Mouse (Mus musculus) frontal cortex, postnatal 10 days (tissue): ENCODE data around the gene Ryr2.
"Not testable (repeated sequence)": the region's sequence is repeated elsewhere in the genome, so short reads cannot be mapped to it uniquely, and the experiment has no call there.

Source experiments
- DNase-seq, 2 experiments: peaks; one replicate each; pipeline ENCODE4 v3.0.0; 2022; ENCODE audit warnings: low spot score in 2 of 2, mixed read lengths in 1 of 2

The Ryr2 gene

GRCm38 (mm10) chr13:11941724-11942123, 165.0 kb downstream of the Ryr2 start:
- no peak for DNase-seq

DNA sequence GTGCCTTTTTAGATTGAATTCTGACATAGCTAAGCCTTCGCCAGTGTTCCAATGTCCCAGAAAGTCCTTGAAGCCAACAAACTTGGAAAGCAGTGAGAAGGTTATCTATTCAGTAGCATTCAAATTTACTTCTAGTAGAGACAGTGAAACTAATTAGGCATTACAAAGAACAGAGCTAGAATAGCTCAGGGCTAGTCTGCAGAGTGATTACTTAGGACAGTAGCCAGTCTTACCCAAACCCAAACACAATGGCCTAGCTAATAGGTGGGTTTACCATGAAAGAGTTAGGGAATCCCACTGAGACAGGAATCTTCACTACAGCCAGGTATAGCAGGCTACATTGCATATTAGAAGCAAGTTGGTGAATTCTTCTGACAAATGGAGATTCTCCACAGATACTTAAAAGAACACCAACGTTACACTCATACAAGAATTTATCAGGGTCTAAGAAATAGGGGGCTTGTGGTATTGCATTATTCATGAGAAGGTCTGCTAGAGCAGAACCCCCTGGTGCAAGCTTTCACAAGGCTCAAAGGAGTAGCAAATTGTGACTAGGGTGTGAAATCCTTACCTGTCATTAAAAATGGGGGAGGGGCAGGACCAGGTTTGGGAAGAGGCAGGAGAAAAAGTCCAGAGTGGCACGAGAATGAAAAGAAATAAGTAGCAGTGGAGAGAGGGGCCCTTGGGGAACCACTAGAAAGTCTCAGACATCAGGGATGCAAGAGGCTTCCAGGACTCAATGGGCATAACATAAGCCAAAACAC, 172.3 kb downstream of the Ryr2 start:
- not testable (repeated sequence) for DNase-seq

DNA sequence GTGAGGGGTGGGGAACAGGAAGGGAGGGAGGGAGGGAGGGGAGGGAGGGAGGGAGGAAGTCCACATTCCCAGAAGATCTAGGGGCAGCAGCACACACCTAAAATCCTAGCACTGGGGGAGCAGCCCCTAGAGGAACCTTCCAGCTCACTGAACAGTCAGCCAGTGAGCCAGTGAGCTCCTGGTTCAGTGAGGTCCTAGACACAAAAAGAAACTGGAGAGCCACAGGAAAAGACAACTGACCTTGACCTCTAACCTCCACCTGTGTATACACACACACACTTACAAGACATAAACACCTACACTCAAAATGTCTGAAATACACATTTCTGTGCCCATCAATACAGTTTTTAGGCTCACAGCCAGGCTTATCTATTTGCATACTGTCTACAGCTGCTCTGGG, 173.4 kb downstream of the Ryr2 start:
- DNase-seq: no peak

DNA sequence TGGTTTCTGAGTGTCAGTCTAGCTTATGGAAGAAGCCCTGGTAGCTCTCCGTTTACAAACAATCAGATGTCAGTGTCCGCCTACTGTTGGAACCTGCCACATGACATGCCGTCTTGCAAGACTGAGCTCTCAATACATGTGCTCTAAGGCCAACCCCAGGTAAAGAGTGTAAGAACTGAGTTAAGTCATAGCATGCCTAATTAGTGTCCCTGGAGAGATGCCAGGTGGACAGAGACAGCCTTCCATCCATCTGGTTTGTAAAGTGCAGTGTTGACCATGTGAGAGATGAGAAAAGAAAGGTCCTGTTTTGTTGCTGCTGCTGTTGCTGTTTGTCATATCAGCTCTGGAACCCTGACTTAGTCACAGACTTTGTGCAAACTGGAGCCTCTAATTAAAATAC, 178.0 kb downstream of the Ryr2 start:
- no peak for DNase-seq

- no peak for DNase-seq
Observed at GRCm38 (mm10) chr13:11927727-11928126, 179.0 kb downstream of the Ryr2 start.

DNA sequence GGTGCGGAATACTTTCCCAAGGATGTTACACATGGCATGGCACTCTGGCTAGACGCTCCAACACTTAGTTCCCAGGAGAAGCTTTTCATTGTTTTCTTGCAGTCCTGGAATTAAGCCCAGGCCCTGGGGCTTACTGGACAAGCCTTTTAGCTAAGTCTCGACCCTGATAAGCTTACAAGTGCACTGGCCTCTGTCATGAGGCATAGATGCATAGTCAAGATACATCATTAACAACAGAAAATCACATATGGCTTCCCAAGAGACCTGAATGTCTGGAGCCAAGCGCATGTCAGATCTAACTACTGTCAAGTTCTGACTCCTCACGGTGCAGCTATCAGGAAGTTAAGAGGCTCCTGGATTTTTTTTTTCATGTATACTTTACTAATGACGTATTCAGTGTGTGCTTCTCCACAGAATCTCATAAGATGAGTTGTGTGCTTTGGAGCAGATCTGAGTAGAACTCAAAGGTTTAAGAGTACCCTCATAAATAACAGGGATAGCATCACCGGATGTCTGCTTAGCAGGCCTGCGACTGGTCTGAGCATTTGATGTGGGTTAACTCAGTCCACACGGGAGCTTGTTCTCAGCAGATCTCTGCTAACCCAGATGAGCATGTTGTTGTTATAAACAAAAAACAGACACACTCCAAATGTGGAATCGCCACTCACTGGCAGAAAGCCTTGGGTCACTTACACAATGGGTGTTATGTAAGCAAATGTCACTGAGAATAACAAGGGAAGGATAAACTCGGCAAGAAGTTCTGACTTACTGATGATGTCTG, 179.8 kb downstream of the Ryr2 start:
- no peak for DNase-seq

DNA sequence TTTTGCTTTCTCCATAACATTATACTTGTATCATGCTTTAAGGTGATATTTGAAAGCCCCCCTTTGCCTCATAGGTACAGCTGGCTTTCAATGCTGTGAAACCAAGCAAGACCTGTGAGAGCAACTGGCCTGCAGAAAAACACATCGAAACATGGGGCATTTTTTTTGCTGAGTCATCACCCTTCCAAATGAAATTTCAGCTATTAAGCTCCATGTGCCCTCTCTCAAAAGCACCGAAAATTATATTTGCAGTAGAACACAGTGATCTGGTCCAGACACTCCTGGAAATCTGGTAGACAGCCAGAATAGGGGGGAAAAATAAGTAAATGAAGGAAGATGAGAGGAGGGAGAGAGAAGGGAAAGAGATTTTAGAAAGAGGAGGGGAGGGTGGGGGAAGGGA, 180.5 kb downstream of the Ryr2 start:
- no peak for DNase-seq

DNA sequence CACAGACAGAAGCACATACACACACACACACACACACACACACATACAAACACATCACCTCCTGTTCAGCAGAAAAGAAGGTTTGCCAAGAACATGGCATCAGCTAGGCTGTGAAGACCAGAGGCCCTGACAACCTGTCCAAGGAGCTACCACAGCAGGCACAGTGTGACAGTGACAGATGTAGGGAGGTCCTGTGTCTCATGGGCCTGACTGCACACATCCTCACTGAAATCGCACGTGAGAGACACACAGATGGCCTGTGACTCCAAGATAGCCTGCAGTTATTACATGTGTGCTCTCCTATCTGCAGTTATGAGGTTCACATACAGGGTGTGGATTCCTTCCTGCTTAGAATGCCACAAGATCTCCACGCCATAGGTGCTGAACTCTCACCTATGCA, 182.0 kb downstream of the Ryr2 start:
- no peak for DNase-seq

GRCm38 (mm10) chr13:11920495-11920894, 186.2 kb downstream of the Ryr2 start:
- no peak for DNase-seq

DNA sequence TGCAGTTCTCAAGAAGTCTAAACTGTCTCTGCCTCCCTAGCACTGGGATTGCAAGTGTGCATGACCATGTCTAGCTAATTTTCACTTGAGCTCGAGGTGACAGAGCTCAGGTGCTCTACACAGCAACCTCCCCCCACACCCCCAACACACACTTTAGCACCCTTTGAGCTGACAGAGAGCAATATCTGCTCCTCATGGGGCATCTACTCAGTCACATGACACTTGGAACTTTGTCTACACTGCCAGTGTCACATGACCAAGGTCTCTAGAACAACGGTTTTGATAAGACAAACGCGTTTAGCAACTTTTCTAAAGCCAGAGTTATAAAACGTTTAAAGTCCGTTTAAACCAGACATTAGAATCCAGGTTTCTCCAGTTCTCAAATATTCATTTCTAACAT, 187.3 kb downstream of the Ryr2 start:
- no peak for DNase-seq

DNA sequence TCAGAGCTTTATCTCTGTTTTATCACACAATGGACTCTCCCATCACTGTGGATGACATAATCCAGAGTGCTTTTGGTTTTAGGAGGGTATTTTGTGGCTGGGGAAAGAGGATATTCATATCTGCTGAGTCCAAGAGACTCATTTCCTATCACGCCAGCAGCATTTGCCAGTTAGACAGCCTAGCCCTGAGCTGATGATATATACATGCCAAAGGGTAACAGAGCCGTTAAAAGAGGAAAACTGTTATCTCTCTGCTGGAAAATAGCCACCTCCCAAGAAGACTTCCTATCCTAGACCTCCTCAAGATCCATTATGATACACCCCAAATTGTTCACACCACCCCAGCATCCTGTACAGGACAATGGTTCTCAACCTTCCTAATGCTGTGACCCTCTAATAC, 191.1 kb downstream of the Ryr2 start:
- DNase-seq: no peak

- DNase-seq: no peak
Observed at GRCm38 (mm10) chr13:11914682-11915081, 192.1 kb downstream of the Ryr2 start.

DNA sequence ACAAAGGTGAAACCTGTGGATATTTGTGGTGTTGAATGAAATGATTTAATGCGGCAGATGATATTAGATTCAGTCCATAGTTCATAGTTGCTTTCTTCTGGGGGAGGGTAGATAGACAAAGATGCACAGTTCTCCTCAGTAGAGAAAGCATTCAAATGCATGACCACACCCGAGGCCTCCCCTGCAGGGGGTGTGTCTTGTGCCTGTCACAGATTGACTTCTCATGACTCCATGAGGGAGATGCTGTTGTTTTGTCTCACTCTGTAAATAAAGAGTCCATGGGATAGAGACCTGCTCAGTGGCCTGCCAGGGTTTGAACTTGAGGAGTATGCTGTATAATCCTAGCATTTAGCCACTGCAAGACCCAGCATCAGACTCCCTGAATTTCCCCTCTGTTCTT, 194.5 kb downstream of the Ryr2 start:
- DNase-seq: no peak

GRCm38 (mm10) chr13:11908123-11908522, 198.6 kb downstream of the Ryr2 start:
- no peak for DNase-seq

GRCm38 (mm10) chr13:11905126-11905525, 201.6 kb downstream of the Ryr2 start:
- no peak for DNase-seq

GRCm38 (mm10) chr13:11903272-11903671, 203.5 kb downstream of the Ryr2 start:
- DNase-seq: no peak

DNA sequence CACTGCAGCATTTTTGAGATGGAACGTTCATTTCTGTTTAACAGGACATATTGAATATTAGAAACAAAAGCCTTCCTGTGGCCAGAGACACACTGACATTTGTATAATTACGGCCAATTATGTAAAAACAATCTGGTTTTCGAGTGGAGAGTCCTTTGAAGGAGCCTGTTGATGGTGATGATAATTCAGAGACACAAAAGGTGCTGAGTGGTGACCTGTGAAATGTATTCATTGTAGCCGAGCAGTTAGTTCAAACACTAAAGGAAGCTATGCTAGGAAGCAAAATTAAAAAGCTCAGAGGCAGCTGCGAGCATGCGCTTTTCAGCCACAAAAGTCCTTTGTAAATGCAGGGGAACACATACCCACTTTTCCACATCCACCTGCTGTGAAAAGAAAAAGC, 203.9 kb downstream of the Ryr2 start:
- DNase-seq: no peak

DNA sequence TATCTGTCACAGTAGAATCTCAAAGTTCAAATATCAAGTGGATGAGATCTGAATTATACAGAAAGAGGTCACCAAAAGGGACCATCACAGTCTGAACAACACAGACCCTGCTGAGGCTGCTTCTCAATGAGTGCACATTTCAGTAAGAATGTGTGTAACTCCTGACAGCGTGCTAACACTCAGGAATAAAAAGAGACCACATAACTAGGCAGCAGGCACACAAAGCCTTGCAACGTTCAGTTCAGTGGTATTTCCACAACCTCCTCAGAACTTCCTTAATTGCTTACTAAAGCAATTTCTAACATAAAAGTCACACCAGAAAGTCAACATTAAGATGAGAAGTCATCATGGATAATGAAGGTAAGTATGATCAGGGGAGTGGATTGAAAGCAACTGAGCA, 206.1 kb downstream of the Ryr2 start:
- DNase-seq: no peak

DNA sequence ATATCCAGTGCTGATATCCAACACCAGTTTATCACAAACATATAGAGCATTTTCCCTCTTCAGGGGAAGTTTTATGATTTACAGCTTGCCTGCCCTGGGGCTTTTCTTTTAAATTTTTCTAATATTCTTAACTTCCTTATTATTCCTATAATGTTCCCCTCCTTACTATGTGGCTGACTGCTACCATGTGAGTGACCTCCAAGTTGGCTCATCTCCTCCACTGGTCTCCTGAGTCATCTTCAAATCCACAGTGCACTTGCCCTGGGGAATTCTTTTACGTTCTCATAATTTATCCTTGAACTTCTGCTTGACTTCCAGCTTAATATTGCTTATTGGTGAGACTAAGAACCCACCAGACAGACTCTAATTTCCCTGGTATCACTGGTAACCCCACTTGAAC, 211.1 kb downstream of the Ryr2 start:
- no peak for DNase-seq

DNA sequence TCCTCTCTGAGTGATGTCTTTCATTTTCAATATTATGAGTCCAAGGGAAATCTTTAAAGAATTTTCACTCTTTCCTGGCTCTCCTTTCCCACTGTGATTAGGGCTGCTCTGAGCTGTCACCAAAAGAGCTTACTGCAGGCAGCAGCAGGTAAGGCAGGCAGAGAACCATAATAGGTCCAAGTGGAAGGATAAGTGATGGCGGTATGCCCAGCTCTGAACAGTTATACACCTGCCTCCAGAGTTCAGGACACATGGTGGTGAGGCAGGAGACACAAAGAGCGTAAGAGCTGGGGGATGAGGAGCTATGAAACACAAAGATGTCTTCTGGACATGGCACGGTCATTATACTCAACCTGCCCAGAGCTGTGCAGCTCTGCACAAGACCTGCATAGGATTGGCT, 215.0 kb downstream of the Ryr2 start:
- DNase-seq: no peak

DNA sequence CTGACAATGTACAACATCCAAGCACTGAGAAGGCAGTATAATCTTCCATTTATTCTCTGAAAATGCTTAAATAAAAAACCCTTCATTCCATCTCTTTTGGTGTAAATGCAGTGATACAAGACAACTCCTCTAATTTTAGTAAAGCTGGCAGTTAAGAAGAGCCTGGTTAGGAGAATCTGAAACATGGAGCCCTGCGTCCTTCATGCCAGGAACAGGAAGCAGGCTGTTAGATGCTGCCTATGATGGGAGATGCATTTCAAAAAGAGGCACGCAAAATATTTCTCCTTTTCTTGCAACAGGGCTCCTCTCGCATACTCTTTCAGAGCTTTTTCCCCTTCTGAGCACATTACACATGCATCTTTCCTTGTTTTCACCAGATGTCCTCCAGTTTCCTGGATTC, 215.6 kb downstream of the Ryr2 start:
- no peak for DNase-seq

GRCm38 (mm10) chr13:11884175-11884574, 222.6 kb downstream of the Ryr2 start:
- no peak for DNase-seq

- no peak for DNase-seq
Observed at GRCm38 (mm10) chr13:11882359-11882758, 224.4 kb downstream of the Ryr2 start.
